Mouse (Mus musculus): ENCODE data around the gene Tex13c2.

Gene Tex13c2

GRCm38 (mm10) chrX:42489446-42489845 lies at the start of gene Tex13c2:
TSS of gene Tex13c2 (plus strand) at chrX:42489691.
- no peak for DNase-seq

- DNase-seq = no peak
These were observed 39.2 kb upstream of the Tex13c2 start for GRCm38 (mm10) chrX:42450305-42450704.

GRCm38 (mm10) chrX:42453001-42453400 lies 36.5 kb upstream of the Tex13c2 start:
- DNase-seq = no peak

GRCm38 (mm10) chrX:42454533-42454932 lies 35.0 kb upstream of the Tex13c2 start:
- DNase-seq = no peak

GRCm38 (mm10) chrX:42490336-42490735 lies 845 bp downstream of the Tex13c2 start:
- DNase-seq = no peak

- no peak for DNase-seq
These were observed 11.0 kb downstream of the Tex13c2 start for GRCm38 (mm10) chrX:42500538-42500937.

GRCm38 (mm10) chrX:42502291-42503043 lies 13.0 kb downstream of the Tex13c2 start, which contains the start of gene Sh2d1a:
TSS of gene Sh2d1a (plus strand) at chrX:42502453.
- no peak for DNase-seq

- DNase-seq = no peak
These were observed 21.6 kb downstream of the Tex13c2 start for GRCm38 (mm10) chrX:42511105-42511504.

- DNase-seq = peak; percentile 2
These were observed 23.1 kb downstream of the Tex13c2 start for GRCm38 (mm10) chrX:42512567-42512966.

GRCm38 (mm10) chrX:42522868-42523267 lies 33.4 kb downstream of the Tex13c2 start:
- DNase-seq = no peak

- no peak for DNase-seq
These were observed 41.2 kb downstream of the Tex13c2 start for GRCm38 (mm10) chrX:42530703-42531102.

- DNase-seq = peak; percentile 48
These were observed 50.7 kb downstream of the Tex13c2 start for GRCm38 (mm10) chrX:42540030-42540755.

GRCm38 (mm10) chrX:42540756-42541053 lies 51.2 kb downstream of the Tex13c2 start:
- DNase-seq = peak; percentile 75
